Mouse (Mus musculus): ENCODE measurements around the gene Gm5157. TPM values are rescaled to one million over a fixed set of nuclear protein-coding genes. Genes with fewer than 3 reads are reported as not detected.
"Not testable (repeated sequence)": the region's sequence is repeated elsewhere in the genome, so short reads cannot be mapped to it uniquely, and the experiment has no call there.

Gm5157 gene
- not detected for total RNA-seq (2021)
- long read RNA-seq, experiment 1 = 0 reads
- long read RNA-seq, experiment 2 = 0 reads

GRCm38 (mm10) chr7:21190323-21190722 is at the start of gene Gm5157:
Gm5157 (minus strand) TSS chr7:21190423.
- intact Hi-C loops (cut with DNase I) = not testable (repeated sequence)

DNA sequence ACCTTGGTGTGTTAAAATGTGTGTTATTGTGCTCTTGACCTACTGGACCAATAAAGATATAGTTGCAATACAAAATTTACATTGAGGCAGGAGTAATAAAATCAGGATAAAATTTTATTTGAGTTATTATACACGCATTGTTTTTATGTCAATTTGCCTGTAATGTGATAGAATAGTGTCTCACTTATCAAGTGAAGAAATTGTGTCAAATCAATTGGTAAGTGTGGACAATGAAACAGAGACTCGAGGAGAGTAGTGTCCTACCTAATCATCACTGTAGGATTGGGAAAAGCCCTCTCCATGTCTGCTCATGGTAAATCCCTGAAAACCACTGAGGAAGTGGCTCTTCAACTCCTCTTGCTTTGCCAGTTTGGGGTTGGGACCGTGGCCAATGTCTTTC is 28.3 kb downstream of the Gm5157 start, which contains the start of gene Vmn1r123:
Gene Vmn1r123 (plus strand): TSS at position 301 of the 400 bp plus-strand sequence.
- DNase-seq (ENCODE audit: low spot score in 2 of 2); intact Hi-C loops (cut with DNase I): not testable (repeated sequence)

More at GRCm38 (mm10) chr7:21190323-21190722, at the start of gene Gm5157:
- DNase-seq (ENCODE audit: low spot score in 2 of 2) = not testable (repeated sequence)

Other genes starting within 250 kb of the Gm5157 start
- not detected for gene Vmn1r119, start 178.0 kb downstream of the Gm5157 start, total RNA-seq (2021)
- gene Vmn1r120, start 136.6 kb downstream of the Gm5157 start, total RNA-seq (2021) = not detected
- not detected for gene Vmn1r121, start 91.9 kb downstream of the Gm5157 start, total RNA-seq (2021)
- gene Vmn1r122, start 56.3 kb downstream of the Gm5157 start, total RNA-seq (2021) = not detected
- gene Vmn1r123, start 28.2 kb downstream of the Gm5157 start, total RNA-seq (2021) = not detected
- gene Vmn1r124, start 70.2 kb upstream of the Gm5157 start, total RNA-seq (2021) = not detected
- not detected for gene Vmn1r125, start 81.8 kb upstream of the Gm5157 start, total RNA-seq (2021)
- gene Vmn1r126, start 111.0 kb upstream of the Gm5157 start, total RNA-seq (2021) = not detected
- not detected for gene Vmn1r127, start 129.4 kb upstream of the Gm5157 start, total RNA-seq (2021)
- gene Vmn1r128, start 158.9 kb upstream of the Gm5157 start, total RNA-seq (2021) = not detected
- not detected for gene Vmn1r129, start 170.9 kb upstream of the Gm5157 start, total RNA-seq (2021)
- gene Gm6882, start 242.3 kb upstream of the Gm5157 start, total RNA-seq (2021) = not detected

All from left cerebral cortex, postnatal 14 days (tissue).